Mouse (Mus musculus): ENCODE data around the gene Pde4a. TPM values are rescaled to one million over a fixed set of nuclear protein-coding genes. Genes with fewer than 3 reads are reported as not detected.

Pde4a gene
- total and polyA plus RNA-seq, 3 experiments: 1.7 to 7.6 (median 4.8) TPM

DNA sequence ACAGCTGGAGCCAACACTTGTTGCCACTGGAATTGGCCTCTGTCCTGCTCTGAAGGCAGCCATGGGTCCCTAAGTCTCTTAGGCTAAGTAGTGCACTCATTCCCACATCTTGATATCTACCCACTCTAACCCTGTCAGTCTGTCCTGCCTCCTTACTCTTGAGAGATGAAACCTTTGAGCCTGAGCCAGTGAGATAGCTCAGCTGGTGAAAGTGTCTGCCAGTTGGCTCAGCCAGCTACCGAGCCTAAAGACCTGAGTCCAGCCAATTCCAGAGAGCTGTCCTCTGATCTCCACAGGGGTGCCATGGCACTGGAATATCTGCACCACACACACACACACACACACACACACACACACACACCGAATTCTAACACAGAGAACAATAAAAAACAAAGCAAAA lies 85.0 kb downstream of the Pde4a start:
- Histone ChIP-seq H3K4me2 (ENCODE audit: insufficient read depth, low read depth, poor library complexity, severe bottlenecking) (no peak overlapping the region), H3K27ac (ENCODE audit: insufficient read depth, low read depth) (no peak overlapping the region), H3K79me2 (replicated peaks; ENCODE audit: control insufficient read depth, extremely low read depth, insufficient read depth, poor library complexity, severe bottlenecking) (no peaks in the 10 kb centered on the region), H3K4me1 (ENCODE audit: control insufficient read depth in 1 of 2, insufficient read depth in 2 of 2) (peaks cover 3% of the 10 kb centered on the region in 2 experiments; a peak in 1 of 4 replicates), H3K36me3 (replicated peaks in 1 of 2; ENCODE audit: control insufficient read depth in 1 of 2, insufficient read depth in 1 of 2, low read length in 1 of 2) (no peaks in the 10 kb centered on the region), H3K9ac (ENCODE audit: insufficient read depth, low read depth) (no peak overlapping the region), H3K9me3 (replicated peaks; ENCODE audit: low read length) (no peaks in the 10 kb centered on the region), H3K27me3 (replicated peaks) (peaks cover 2% of the 10 kb centered on the region), H3K4me3 (replicated peaks in 1 of 3; ENCODE audit: low read depth in 2 of 3, low read length in 2 of 3, poor library complexity in 1 of 3) (no peak overlapping the region)
- DNase-seq (ENCODE audit: extremely low read depth): no peak
- dilution Hi-C loops (cut with MboI; ENCODE audit: extremely low pct_ligation_motif_present, extremely low pct_unique_long_range_greater_than_20kb, low sequenced_read_pairs): no loop called here
- in situ Hi-C loops (cut with MboI; ENCODE audit: low pct_ligation_motif_present, low pct_unique_long_range_greater_than_20kb, low sequenced_read_pairs): no loop called here
- no peak for TF ChIP-seq ZC3H11A (IDR thresholded peaks at IDR 0.05; ENCODE audit: low read depth, low read length)
- TF ChIP-seq CHD1 (IDR thresholded peaks at IDR 0.05; ENCODE audit: low read depth, low read length): no peak
- no peak for TF ChIP-seq CHD2 (IDR thresholded peaks at IDR 0.05; ENCODE audit: low read length)
- no peak for TF ChIP-seq ZKSCAN1 (IDR thresholded peaks at IDR 0.05; ENCODE audit: borderline replicate concordance, low read depth, low read length)
- TF ChIP-seq TCF12 (IDR thresholded peaks at IDR 0.05; ENCODE audit: low read depth, low read length): no peak
- TF ChIP-seq MAX (IDR thresholded peaks at IDR 0.05; ENCODE audit: low read length): no peak
- no peak for TF ChIP-seq PAX5 (IDR thresholded peaks at IDR 0.05; ENCODE audit: low read length)
- TF ChIP-seq GABPA (IDR thresholded peaks at IDR 0.05; ENCODE audit: insufficient replicate concordance, low read depth, low read length): no peak
- no peak for TF ChIP-seq BHLHE40 (IDR thresholded peaks at IDR 0.05; ENCODE audit: low read depth, low read length)
- no peak for TF ChIP-seq MYC (IDR thresholded peaks at IDR 0.05; ENCODE audit: low read depth, low read length)

- Histone ChIP-seq H3K9me3 (replicated peaks; ENCODE audit: low read length) (no peaks in the 10 kb centered on the region), H3K36me3 (replicated peaks in 1 of 2; ENCODE audit: control insufficient read depth in 1 of 2, insufficient read depth in 1 of 2, low read length in 1 of 2) (no peaks in the 10 kb centered on the region), H3K9ac (ENCODE audit: insufficient read depth, low read depth) (no peak overlapping the region), H3K27me3 (replicated peaks) (peaks cover 2% of the 10 kb centered on the region), H3K79me2 (replicated peaks; ENCODE audit: control insufficient read depth, extremely low read depth, insufficient read depth, poor library complexity, severe bottlenecking) (no peaks in the 10 kb centered on the region), H3K27ac (ENCODE audit: insufficient read depth, low read depth) (no peak overlapping the region), H3K4me2 (ENCODE audit: insufficient read depth, low read depth, poor library complexity, severe bottlenecking) (no peak overlapping the region), H3K4me1 (ENCODE audit: control insufficient read depth in 1 of 2, insufficient read depth in 2 of 2) (peaks cover 2 to 3% of the 10 kb centered on the region in 2 experiments; a peak in 1 of 4 replicates), H3K4me3 (replicated peaks in 1 of 3; ENCODE audit: low read depth in 2 of 3, low read length in 2 of 3, poor library complexity in 1 of 3) (no peak overlapping the region)
- TF ChIP-seq ELF1 (IDR thresholded peaks at IDR 0.05; ENCODE audit: low read depth, low read length): no peak
- TF ChIP-seq NELFE (IDR thresholded peaks at IDR 0.05; ENCODE audit: low read depth, low read length): no peak
- TF ChIP-seq RAD21 (IDR thresholded peaks at IDR 0.05; ENCODE audit: low read depth, low read length): no peak
- no peak for TF ChIP-seq POLR2AphosphoS2 (IDR thresholded peaks at IDR 0.05; ENCODE audit: low read depth, low read length)
- TF ChIP-seq POLR2A (IDR thresholded peaks at IDR 0.05; ENCODE audit: low read depth, low read length): no peak
- TF ChIP-seq JUN (IDR thresholded peaks at IDR 0.05; ENCODE audit: insufficient read depth, low read depth, low read length): no peak
- TF ChIP-seq ZC3H11A (IDR thresholded peaks at IDR 0.05; ENCODE audit: low read depth, low read length): no peak
- TF ChIP-seq SMC3 (IDR thresholded peaks at IDR 0.05; ENCODE audit: low read depth, low read length): no peak
- TF ChIP-seq ZNF384 (IDR thresholded peaks at IDR 0.05; ENCODE audit: low read depth, low read length): no peak
- no peak for TF ChIP-seq MAZ (IDR thresholded peaks at IDR 0.05; ENCODE audit: low read depth, low read length)
- no peak for TF ChIP-seq PAX5 (IDR thresholded peaks at IDR 0.05; ENCODE audit: low read length)
- TF ChIP-seq MAX (IDR thresholded peaks at IDR 0.05; ENCODE audit: low read length): no peak
- no peak for TF ChIP-seq KAT2A (IDR thresholded peaks at IDR 0.05; ENCODE audit: insufficient replicate concordance, low read length)
- no peak for TF ChIP-seq IRF4 (IDR thresholded peaks at IDR 0.05; ENCODE audit: low read depth, low read length)
- no peak for TF ChIP-seq MEF2A (IDR thresholded peaks at IDR 0.05; ENCODE audit: borderline replicate concordance, low read depth, low read length)
- no peak for TF ChIP-seq E2F4 (IDR thresholded peaks at IDR 0.05; ENCODE audit: insufficient replicate concordance, low read depth, low read length)
- TF ChIP-seq GABPA (IDR thresholded peaks at IDR 0.05; ENCODE audit: insufficient replicate concordance, low read depth, low read length): no peak
- TF ChIP-seq ZKSCAN1 (IDR thresholded peaks at IDR 0.05; ENCODE audit: borderline replicate concordance, low read depth, low read length): no peak
- TF ChIP-seq MXI1 (IDR thresholded peaks at IDR 0.05; ENCODE audit: low read depth, low read length): no peak
- no peak for TF ChIP-seq CTCF (conservative IDR thresholded peaks at IDR 0.05 in 1 of 2, IDR thresholded peaks at IDR 0.05 in 1 of 2; ENCODE audit: low read depth in 2 of 2, low read length in 2 of 2)
- DNase-seq (ENCODE audit: extremely low read depth): no peak
- dilution Hi-C loops (cut with MboI; ENCODE audit: extremely low pct_ligation_motif_present, extremely low pct_unique_long_range_greater_than_20kb, low sequenced_read_pairs) (no loop called here), in situ Hi-C loops (cut with MboI; ENCODE audit: low pct_ligation_motif_present, low pct_unique_long_range_greater_than_20kb, low sequenced_read_pairs) (no loop called here)
These were observed 85.7 kb downstream of the Pde4a start for GRCm38 (mm10) chr9:21251116-21251735.

All from CH12.LX (cell line).